Mouse (Mus musculus) urinary bladder, postnatal 36 days (tissue): ENCODE data around the gene Vamp1.
A peak's percentile ranks its signal among the peaks of the same experiment; 100 is the strongest.
"Not testable (repeated sequence)": the region's sequence is repeated elsewhere in the genome, so short reads cannot be mapped to it uniquely, and the experiment has no call there.

Experiments
- DNase-seq, 2 experiments: peaks; one replicate each; pipeline ENCODE4 v3.0.0; 2022; ENCODE audit warnings: low spot score in 2 of 2, mixed read lengths in 1 of 2

Vamp1 gene

DNA sequence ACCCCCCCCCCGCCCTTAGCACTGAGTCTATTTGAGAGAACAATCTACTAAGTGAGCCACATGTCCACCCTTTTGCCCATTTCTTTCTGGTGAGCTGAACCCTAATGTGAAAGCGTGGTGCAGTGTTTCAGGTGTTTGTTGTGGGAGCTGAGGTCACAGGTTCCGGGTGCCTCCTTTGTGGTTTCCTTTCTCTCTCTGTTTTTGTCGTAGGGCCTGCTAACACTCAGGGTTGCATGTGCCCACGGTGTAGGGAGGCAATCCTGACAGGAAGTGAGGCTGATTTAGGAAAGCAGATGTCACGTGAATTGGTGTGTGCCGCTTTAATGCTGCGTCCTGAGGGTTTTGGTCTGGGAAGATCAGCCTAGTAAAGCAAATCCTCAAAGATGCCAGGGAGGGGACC lies 26.2 kb downstream of the Vamp1 start:
- no peak for DNase-seq

DNA sequence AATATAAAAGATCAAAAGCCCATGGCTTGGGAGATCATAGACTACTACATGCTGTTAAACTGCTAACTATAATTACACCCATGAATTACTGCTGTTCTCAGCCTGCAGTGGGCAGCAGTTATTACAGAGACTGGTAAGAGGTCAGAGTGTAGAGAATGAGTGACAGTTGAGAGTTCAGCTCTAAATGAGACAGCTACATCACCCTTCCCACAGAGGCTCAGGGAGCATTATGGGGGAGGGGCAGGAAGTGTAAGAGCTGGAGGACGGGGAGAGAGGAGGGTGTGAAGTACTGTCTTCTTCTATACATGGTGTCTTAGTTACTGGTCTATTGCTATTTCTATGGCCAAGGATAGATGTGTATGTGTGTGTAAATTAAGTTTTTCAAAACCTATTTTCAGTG lies 29.2 kb downstream of the Vamp1 start:
- no peak for DNase-seq

- DNase-seq, result no peak
Measured at GRCm38 (mm10) chr6:125252285-125252684, 36.9 kb downstream of the Vamp1 start.

- DNase-seq, result no peak
Measured at GRCm38 (mm10) chr6:125252711-125253110, 37.4 kb downstream of the Vamp1 start.

DNA sequence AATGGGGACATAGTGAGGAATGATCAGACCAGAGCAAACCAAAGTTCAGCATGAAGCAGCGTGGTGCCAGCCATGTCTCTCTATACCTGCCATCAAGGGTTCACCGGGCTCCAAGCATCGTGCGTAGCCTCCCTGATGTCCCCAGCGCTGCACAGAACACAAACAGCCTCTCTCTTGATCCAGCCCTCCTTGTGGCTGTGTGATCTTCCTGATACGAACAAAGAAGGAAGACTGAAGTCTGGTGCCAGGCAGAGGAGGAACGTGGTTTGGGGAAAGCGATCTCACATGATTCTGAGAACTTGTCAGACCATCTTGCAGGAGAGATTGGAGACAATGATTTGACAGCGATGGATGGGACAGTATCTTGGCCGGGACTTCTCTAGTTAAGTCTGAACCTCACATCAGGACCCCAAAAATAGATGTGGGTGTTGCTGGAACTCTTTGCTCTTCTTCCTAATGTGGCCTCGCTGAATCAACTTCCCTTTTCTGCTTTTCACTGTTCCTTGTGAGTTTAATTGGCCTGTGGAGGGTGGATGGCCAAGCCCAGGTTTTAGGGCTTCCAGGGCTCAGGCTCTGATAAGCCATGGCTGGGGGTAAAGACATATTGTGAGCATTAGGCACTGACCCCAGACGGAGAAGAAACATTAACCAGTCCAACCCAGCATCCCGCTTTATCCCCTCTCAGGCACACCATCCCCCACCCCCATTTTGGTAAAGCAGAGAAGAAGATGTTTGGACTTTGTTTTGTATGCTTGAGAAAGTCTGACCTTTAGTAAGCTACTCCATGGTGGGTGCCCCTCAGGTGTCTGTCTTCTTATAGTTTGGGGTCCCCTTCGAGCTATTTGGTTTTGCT lies 38.7 kb downstream of the Vamp1 start:
- no peak for DNase-seq

- no peak for DNase-seq
Measured at GRCm38 (mm10) chr6:125255516-125256044, 40.2 kb downstream of the Vamp1 start.

DNA sequence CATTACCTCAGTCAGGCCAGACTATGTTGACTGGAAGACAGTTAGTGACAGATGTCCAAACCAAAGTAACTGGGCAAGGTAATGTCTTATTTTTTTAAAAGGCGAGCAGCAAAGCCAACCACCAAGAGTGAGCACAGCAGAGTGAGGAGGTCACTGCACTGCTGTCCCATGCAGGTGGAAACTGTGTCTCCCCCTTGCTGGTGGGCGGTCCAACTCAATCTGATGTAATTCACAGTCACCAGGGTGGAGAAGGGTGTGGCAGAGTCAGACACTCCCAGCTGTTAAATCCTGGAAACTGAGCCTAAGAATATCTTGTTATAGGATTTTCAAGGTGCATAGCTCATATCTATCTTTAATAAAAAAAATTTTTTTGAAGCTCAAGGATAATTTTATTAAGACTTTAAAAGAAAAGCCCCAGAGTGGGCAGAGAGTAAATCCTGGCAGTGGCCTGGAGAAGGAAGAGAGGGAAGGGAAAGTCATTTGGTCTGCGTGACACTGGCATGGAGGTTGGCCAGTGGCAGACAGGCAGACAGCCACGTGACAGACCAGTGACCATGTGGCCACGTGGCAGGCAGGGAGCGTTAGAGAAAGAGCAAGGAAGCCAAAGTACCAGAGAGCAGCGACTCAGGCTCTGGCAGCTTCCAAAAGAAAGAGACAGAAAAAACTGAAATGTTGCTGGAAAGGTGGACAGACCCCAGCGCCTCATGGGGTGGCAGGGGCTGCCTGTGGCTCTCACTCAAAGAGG lies 41.0 kb downstream of the Vamp1 start:
- DNase-seq, result peak in 1 of 2 experiments; percentile 38

- DNase-seq, result no peak
Measured at GRCm38 (mm10) chr6:125260006-125260555, 44.7 kb downstream of the Vamp1 start.

GRCm38 (mm10) chr6:125264219-125264618 lies 48.9 kb downstream of the Vamp1 start:
- DNase-seq, result no peak

GRCm38 (mm10) chr6:125265239-125265638 lies 49.9 kb downstream of the Vamp1 start:
- DNase-seq, result no peak

DNA sequence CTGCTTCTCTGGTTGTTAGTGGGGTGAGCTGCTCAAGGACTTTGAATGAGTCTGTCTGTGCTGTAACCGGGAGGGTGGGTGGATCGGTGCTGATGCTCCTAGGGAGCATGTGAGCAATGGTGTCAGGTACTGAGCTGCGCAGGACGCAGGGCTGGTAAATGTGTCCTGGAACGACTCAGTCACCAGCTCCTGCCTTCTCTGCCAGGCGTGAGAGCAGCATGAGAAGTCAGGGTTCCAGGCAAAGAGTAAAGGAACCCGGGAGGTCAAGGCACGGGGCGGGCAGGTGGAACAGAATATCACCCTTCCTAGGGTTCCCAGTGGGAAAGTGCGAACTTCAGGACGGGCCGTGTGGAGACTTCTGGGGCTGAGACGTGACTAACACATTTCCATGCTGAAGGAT lies 50.7 kb downstream of the Vamp1 start:
- DNase-seq, result no peak

DNA sequence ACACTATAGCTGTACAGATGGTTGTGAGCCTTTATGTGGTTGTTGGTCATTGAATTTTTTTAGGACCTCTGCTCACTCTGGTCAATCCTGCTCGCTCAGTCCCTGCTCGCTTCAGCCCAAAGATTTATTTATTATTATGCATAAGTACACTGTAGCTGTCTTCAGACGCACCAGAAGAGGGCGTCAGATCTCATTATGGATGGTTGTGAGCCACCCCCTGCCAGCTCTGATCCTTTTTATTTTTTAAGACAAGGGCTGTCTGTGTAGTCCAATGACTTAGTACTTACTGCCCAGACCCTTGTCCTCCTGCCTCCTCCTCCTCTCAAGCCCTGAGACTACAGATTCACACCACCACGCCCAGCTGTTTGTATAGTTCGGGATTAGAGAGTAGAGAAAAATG lies 51.2 kb downstream of the Vamp1 start:
- DNase-seq, result not testable (repeated sequence)

DNA sequence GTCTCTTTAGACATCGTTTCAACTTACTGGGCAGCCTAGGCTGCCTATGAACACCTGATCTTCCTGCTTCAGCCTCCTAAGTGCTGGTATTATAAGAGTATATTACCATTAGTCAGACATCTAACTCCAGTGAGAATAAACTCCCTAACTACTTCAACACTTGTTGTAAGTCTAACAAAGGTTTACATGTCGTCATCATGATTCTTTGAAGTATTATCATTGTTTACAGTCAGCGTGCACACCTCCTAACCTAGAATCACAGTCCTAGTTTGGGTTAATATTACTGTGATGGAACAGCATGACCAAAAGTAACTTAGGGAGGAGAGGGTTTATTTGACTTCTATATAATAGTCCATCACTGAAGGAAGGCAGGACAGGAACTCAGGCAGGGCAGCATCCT lies 52.1 kb downstream of the Vamp1 start:
- no peak for DNase-seq

GRCm38 (mm10) chr6:125268799-125269198 lies 53.4 kb downstream of the Vamp1 start:
- DNase-seq, result no peak

GRCm38 (mm10) chr6:125271455-125272227 lies 56.3 kb downstream of the Vamp1 start:
- DNase-seq, result peak; percentile 86 to 93

- DNase-seq, result no peak
Measured at GRCm38 (mm10) chr6:125272228-125272785, 57.0 kb downstream of the Vamp1 start.

DNA sequence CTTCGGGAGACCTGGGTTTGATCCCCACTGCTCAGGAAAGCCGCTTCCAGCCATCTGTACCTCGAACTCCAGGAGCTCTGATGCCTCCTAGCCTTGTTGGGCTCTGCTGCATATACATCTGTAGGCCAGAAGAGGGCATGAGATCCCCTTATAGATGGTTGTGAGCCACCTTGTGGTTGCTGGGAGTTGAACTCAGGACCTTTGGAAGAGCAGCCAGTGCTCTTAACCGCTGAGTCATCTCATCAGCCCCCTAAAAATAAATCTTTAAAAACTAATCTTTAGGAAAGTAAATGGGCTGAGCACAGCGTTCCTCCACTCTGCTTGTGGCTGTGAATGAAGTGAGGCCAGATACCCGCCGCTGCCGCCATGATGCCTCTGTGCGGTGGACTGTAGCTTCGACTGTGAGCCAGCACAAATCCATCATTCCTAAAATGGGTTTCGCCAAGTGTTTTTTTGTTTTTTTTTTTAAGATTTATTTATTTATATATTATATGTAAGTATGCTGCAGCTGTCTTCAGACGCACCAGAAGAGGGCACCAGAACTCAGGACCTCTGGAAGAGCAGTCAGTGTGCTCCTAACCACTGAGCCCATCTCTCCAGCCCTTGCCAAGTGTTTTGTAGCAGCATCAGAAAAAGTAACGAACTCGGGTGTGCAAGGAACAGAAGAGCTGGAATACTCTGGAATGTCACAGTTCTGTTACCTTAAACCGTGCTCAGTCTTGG lies 59.7 kb downstream of the Vamp1 start:
- DNase-seq, result peak in 1 of 2 experiments; percentile 38

- no peak for DNase-seq
Measured at GRCm38 (mm10) chr6:125279729-125280128, 64.4 kb downstream of the Vamp1 start.

DNA sequence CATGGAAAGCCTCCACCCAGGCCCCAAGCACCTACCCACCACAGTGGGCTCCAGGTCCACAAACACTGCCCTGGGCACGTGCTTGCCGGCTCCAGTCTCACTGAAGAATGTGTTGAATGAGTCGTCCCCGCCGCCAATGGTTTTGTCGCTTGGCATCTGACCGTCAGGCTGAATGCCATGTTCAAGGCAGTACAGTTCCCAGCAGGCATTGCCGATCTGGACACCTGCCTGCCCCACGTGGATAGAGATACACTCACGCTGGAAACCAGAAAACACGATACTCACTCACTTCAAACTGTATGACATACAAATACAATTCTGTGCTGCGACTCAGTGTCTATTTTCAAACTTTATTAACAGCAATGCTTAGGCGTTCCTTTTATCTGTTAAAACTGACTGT lies 67.4 kb downstream of the Vamp1 start:
- DNase-seq, result not testable (repeated sequence)

DNA sequence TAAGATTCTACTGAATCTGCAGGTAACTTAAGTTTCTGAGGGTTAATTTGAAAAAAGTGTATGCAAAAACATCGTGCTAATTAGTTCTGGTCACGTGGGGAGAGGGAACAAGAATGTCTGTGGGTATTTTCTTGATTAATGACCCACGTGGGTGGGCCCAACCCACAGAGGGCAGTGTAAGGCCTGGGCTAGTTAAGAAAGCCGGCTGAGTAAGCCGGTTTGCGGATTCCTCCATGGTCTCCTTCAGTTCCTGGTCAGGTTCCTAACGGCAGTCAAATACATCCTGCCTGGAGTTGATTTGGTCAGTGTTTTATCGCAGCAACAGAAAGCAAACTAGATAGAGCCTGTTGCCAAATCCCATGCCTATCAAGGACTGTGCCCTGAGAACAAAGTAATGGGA lies 68.9 kb downstream of the Vamp1 start:
- DNase-seq, result no peak

DNA sequence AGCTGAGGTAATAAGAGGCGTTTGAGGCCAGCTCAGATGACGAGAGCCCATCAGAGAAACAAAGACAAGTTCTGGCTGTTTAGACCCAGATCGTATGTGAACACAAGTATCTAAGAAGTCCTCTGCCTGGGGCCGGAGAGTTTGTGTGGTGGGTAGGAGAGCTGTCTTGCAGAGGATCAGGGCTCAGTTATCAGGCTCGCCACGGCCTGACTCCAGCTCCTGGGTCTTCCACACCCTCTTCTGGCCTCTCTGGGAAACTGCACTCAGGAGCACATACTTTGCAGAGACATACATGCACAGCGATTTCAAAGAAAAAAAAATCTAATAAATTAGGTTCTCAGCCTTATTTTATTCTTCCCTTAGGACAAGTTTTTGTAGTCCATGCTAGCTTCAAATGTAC lies 69.4 kb downstream of the Vamp1 start:
- no peak for DNase-seq
